Mouse (Mus musculus): ENCODE measurements at regions not wholly inside any gene's neighbourhood (a gene's known extent, or its start where the extent isn't known, plus 50 kb on each side); places are given as distances from the start of the nearest gene placed in this dataset.

GRCm38 (mm10) chr6:143437367-143438271 is 270.6 kb downstream of the Etnk1 start:
- TF ChIP-seq CTCF (IDR thresholded peaks at IDR 0.05; ENCODE audit: borderline replicate concordance, extremely low read depth, insufficient read depth, insufficient read length) (no peak), POLR2A (IDR thresholded peaks at IDR 0.05; ENCODE audit: borderline replicate concordance, extremely low read depth, insufficient read depth, insufficient read length, poor library complexity, severe bottlenecking) (no peak)

Data from brain, embryonic 14.5 days (tissue).